Mouse (Mus musculus) lung, embryonic 15.5 days (tissue): ENCODE data around the gene Hmgcs2. TPM values are rescaled to one million over a fixed set of nuclear protein-coding genes. Genes with fewer than 3 reads are reported as not detected.

Experiments
- ATAC-seq: fragments of 200-750 bp; cut with Nextera tagmentation; 2 replicates; pipeline ENCODE4 v1.8.0; 2017; ENCODE audit warnings: moderate number of reproducible peaks, borderline replicate concordance; ENCODE audit not compliant: low FRiP score, low TSS enrichment; ENCODE audit errors: extremely low read depth
- H3K27ac ChIP-seq: fragments of 300-500 bp; sonication (generic); 2 replicates; pipeline ENCODE4 v1.5.1; 2015; ENCODE audit warnings: moderate library complexity, mild to moderate bottlenecking, inconsistent platforms
- H3K27me3 ChIP-seq: fragments of 300-500 bp; sonication (generic); 2 replicates; pipeline ENCODE4 v1.6.1; 2015; ENCODE audit warnings: inconsistent platforms
- H3K36me3 ChIP-seq: fragments of 300-500 bp; sonication (generic); 2 replicates; pipeline ENCODE4 v1.6.1; 2015; ENCODE audit warnings: inconsistent platforms
- H3K4me1 ChIP-seq: fragments of 300-500 bp; sonication (generic); 2 replicates; pipeline ENCODE4 v1.6.1; 2015; ENCODE audit warnings: inconsistent platforms
- H3K4me2 ChIP-seq: fragments of 300-500 bp; sonication (generic); 2 replicates; pipeline ENCODE4 v1.6.1; 2015; ENCODE audit warnings: inconsistent platforms, mild to moderate bottlenecking, moderate library complexity
- H3K4me3 ChIP-seq: fragments of 300-500 bp; sonication (generic); 2 replicates; pipeline ENCODE4 v1.5.1; 2015; ENCODE audit warnings: mild to moderate bottlenecking, inconsistent platforms
- H3K9ac ChIP-seq: fragments of 300-500 bp; sonication (generic); 2 replicates; pipeline ENCODE4 v1.6.1; 2015; ENCODE audit warnings: inconsistent platforms
- H3K9me3 ChIP-seq: fragments of 300-500 bp; sonication (generic); 2 replicates; pipeline ENCODE4 v1.6.1; 2016; ENCODE audit warnings: inconsistent platforms
- WGBS: fragments of 180-500 bp; shearing (Covaris S2); methylation state at CpG from one replicate; pipeline ENCODE4 v1.1.7; 2015; 5-methylcytosine and 5-hydroxymethylcytosine counted together
- polyA plus RNA-seq: library from polyadenylated mRNA; unstranded; fragments of >200 nt; fragmentation: Nextera tagmentation; extraction: Ambion mirVana; gene quantifications from 2 replicates; pipeline ENCODE4 v1.2.1, GENCODE M21; 2015

Hmgcs2 gene
- polyA plus RNA-seq, result 4.2 and 4.4 TPM in 2 replicates

DNA sequence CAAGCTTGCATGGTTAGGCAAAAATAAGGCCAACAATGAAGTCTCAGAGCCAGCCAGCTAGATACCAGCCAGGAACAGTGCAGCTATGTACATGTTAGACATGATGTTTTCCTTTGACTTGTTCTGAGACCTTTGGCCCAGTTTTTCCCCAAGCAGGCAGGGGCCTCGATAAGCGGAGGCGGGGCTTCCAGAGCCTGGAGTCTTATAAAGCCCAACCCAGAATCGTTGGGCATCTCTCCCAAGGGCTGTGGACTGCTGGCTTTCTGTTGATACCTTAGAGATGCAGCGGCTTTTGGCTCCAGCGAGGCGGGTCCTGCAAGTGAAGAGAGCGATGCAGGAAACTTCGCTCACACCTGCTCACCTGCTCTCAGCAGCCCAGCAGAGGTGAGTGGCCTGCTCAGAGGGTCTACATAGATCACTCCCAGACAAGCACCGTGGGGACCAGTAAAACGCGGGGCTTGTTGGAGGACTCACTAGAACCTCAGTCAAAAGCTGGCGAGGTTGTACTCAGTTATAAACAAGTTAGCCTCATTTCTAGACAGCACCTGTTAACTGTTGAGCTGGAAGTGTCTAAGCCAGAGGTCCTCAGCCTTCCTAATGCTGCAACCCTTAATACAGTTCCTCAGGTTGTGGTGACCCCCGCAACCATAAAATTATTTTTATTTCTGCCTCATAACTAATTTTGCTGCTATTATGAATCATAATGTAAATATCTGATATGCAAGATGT, at the start of gene Hmgcs2:
Hmgcs2 (plus strand) TSS at position 232 of the 729 bp plus-strand sequence.
- ATAC-seq, result peak; percentile 43; the same call in 1 of the 2 replicates
- Histone ChIP-seq H3K9me3 (no peaks in the 10 kb centered on the region), H3K4me3 (no peak within 1 kb of the TSS), H3K36me3 (no peaks in the 10 kb centered on the region), H3K4me2 (peak within 1 kb of the TSS; percentile 37; the same call in 1 of the 2 replicates), H3K27ac (no peak within 1 kb of the TSS), H3K4me1 (peaks cover 18% of the 10 kb centered on the region), H3K9ac (no peak within 1 kb of the TSS), H3K27me3 (no peaks in the 10 kb centered on the region)
- WGBS, result 49% methylated on average over 14 of the region's 14 CpGs

- no peak for ATAC-seq
- H3K27me3 ChIP-seq, result no peaks in the 10 kb centered on the region
Measured at GRCm38 (mm10) chr3:98233504-98233903, 46.7 kb upstream of the Hmgcs2 start.

DNA sequence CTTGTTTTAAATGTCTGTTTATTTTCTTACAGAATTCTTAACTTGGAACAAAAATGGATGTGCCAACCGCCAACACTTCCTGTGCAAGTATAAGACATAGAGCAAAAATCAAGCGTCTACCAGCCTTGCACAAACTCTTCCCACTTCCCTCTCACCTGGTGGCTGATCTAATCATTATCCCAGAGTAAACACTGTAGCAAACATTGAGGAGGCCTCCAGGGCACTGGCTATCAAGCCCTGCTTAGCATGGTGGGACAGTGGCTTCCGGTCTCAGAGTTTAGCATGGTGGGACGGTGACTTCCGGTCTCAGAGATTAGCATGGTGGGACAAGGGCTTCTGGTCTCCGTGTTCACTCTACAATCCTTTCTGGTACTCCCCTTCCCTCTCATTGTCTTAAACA, 44.0 kb upstream of the Hmgcs2 start:
- Histone ChIP-seq H3K27me3 (no peaks in the 10 kb centered on the region), H3K4me3 (no peak overlapping the region), H3K4me2 (no peak overlapping the region), H3K9ac (no peak overlapping the region), H3K27ac (no peak overlapping the region), H3K9me3 (no peaks in the 10 kb centered on the region), H3K36me3 (no peaks in the 10 kb centered on the region), H3K4me1 (no peaks in the 10 kb centered on the region)
- no peak for ATAC-seq
- 56% methylated on average over 6 of the region's 6 CpGs for WGBS

More at GRCm38 (mm10) chr3:98233504-98233903, 46.7 kb upstream of the Hmgcs2 start:
- no peaks in the 10 kb centered on the region for H3K36me3 ChIP-seq
- no peak overlapping the region for H3K9ac ChIP-seq
- no peak overlapping the region for H3K4me2 ChIP-seq
- H3K4me3 ChIP-seq, result no peak overlapping the region
- no peaks in the 10 kb centered on the region for H3K9me3 ChIP-seq
- no peaks in the 10 kb centered on the region; the same call in 1 of the 2 replicates for H3K4me1 ChIP-seq
- no peak overlapping the region for H3K27ac ChIP-seq

DNA sequence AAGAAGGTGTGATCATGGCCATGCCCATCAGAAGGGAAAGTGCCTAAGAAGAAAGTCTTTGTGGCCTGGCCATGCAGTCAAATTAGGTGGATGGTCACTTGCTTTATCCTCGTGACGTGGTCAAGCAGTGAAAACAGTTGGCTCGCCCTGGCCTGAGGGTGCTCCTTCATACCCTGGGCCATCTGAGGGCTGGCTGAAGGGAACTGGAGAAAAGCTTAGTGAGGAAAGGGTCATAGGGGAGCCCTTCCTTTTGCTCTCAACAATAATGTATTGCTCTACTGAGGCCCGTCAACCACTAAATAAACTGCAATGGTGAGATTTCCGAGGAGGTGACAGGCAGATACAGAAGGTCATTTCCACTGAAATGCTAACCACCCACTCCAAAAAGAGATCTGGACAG, 43.0 kb upstream of the Hmgcs2 start:
- H3K4me1 ChIP-seq, result no peaks in the 10 kb centered on the region
- no peak overlapping the region for H3K4me2 ChIP-seq
- H3K9ac ChIP-seq, result no peak overlapping the region
- H3K4me3 ChIP-seq, result no peak overlapping the region
- WGBS, result 72% methylated on average over 5 of the region's 5 CpGs
- no peak for ATAC-seq
- H3K27ac ChIP-seq, result no peak overlapping the region
- no peaks in the 10 kb centered on the region for H3K36me3 ChIP-seq
- H3K9me3 ChIP-seq, result no peaks in the 10 kb centered on the region
- H3K27me3 ChIP-seq, result no peaks in the 10 kb centered on the region

DNA sequence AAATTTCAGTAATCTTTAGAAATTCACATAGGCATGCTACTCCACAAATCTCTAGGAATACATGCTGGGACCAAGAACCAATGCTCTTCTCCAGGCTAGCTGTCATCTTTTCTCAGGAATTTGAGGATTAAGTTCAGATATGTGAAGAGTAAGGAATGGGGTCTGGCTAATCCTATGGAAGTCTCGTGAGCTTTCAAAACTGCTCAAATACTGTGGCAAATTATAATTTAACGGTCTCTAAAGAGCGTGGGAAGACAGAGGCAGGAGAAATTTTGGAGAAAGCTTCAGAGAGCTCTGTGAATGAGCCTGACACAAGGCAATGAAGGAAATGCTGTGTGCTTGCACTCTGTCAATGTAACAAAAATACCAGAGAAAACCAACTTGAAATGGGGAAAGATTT, 42.1 kb upstream of the Hmgcs2 start:
- Histone ChIP-seq H3K27ac (no peak overlapping the region), H3K4me1 (no peaks in the 10 kb centered on the region), H3K36me3 (no peaks in the 10 kb centered on the region), H3K4me2 (no peak overlapping the region), H3K9ac (no peak overlapping the region), H3K9me3 (no peaks in the 10 kb centered on the region), H3K27me3 (no peaks in the 10 kb centered on the region), H3K4me3 (no peak overlapping the region)
- ATAC-seq, result no peak
- WGBS, result 88% methylated on average over 3 of the region's 3 CpGs

GRCm38 (mm10) chr3:98242051-98242450, 38.2 kb upstream of the Hmgcs2 start:
- H3K9ac ChIP-seq, result no peak overlapping the region
- no peaks in the 10 kb centered on the region for H3K36me3 ChIP-seq
- no peaks in the 10 kb centered on the region for H3K9me3 ChIP-seq
- no peaks in the 10 kb centered on the region for H3K4me1 ChIP-seq
- no peak overlapping the region for H3K4me3 ChIP-seq
- no peak overlapping the region for H3K27ac ChIP-seq
- ATAC-seq, result no peak
- WGBS, result 64% methylated on average over 3 of the region's 3 CpGs
- no peaks in the 10 kb centered on the region for H3K27me3 ChIP-seq
- no peak overlapping the region for H3K4me2 ChIP-seq

DNA sequence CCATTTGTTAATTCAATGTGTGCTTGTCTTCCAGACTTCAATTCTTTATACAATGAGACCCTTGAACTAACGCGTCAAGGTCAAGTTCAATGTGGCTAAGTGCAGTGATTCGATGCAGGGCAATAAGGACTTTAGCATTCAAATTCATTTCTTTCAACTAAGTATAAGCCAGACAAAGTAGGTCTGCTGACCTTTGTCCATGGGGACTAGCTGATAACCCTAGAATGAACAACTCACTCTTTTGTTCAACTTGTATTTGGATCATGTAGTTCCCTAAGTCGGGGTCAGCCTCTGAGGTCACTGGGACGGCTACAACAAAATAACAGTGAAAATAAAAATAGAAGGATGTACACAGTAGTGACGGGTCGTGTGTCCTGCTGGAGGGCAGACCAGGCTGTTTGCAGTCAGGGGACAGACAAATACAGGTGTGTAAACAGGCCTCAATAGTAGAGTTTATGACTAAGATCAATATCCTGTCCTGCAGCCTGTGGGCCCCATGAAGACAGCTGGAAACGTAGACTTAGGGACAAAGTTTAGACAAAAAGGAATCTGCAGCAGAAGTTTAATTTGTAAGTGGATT, 37.7 kb upstream of the Hmgcs2 start:
- Histone ChIP-seq H3K4me1 (no peaks in the 10 kb centered on the region), H3K27ac (no peak overlapping the region), H3K36me3 (no peaks in the 10 kb centered on the region), H3K4me3 (no peak overlapping the region), H3K27me3 (no peaks in the 10 kb centered on the region), H3K9ac (no peak overlapping the region), H3K4me2 (no peak overlapping the region), H3K9me3 (no peaks in the 10 kb centered on the region)
- ATAC-seq, result no peak
- WGBS, result 51% methylated on average over 8 of the region's 8 CpGs

- Histone ChIP-seq H3K9ac (no peak overlapping the region), H3K27me3 (no peaks in the 10 kb centered on the region), H3K36me3 (no peaks in the 10 kb centered on the region), H3K27ac (no peak overlapping the region), H3K4me1 (no peaks in the 10 kb centered on the region), H3K4me3 (no peak overlapping the region), H3K9me3 (no peaks in the 10 kb centered on the region), H3K4me2 (peak overlapping the region; percentile 17; the same call in 1 of the 2 replicates)
- 10% methylated on average over 8 of the region's 8 CpGs for WGBS
- no peak for ATAC-seq
Measured at GRCm38 (mm10) chr3:98245892-98246291, 34.3 kb upstream of the Hmgcs2 start.

DNA sequence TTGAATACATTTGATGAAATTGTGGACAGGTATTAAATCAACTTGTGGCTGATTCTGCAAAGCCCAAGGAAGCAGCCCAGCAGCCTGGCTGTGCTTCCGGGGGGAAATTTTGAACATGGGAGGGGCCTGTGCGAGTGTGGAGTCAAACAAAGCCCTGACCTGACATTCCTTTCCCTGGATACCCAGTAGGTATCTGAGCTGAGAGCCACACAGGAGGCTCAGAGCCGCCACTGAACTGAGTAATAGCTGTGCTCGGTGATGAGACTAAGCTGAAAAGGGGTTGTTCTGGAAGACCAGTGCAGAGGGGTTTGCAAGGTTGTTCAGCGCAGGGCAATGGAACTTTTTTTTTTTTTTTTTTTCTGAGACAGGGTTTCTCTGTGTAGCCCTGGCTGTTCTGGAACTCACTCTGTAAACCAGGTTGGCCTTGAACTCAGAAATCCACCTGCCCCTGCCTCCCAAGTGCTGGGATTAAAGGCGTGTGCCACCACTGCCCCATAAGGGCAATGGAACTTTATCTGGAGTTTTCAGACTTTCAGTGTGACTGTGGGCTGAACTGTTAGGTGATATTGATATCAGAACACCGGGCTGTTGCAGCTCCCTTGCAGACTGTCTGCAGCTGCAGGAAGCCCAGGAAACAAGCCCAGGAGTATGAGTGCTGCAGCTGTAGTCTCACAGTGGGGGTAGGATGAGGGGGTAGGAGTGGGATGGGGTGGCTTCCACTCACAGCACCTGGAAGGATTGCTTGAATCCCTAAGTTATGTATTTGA, 33.1 kb upstream of the Hmgcs2 start:
- H3K4me3 ChIP-seq, result no peak overlapping the region
- WGBS, result 35% methylated on average over 7 of the region's 7 CpGs
- no peak for ATAC-seq
- H3K36me3 ChIP-seq, result no peaks in the 10 kb centered on the region
- H3K9me3 ChIP-seq, result no peaks in the 10 kb centered on the region
- no peak overlapping the region for H3K4me2 ChIP-seq
- H3K9ac ChIP-seq, result no peak overlapping the region
- H3K27ac ChIP-seq, result no peak overlapping the region
- H3K4me1 ChIP-seq, result no peaks in the 10 kb centered on the region
- H3K27me3 ChIP-seq, result no peaks in the 10 kb centered on the region

- no peak for ATAC-seq
- WGBS, result 75% methylated on average over 2 of the region's 2 CpGs
- Histone ChIP-seq H3K4me2 (no peak overlapping the region), H3K36me3 (no peaks in the 10 kb centered on the region), H3K27me3 (no peaks in the 10 kb centered on the region), H3K9me3 (no peaks in the 10 kb centered on the region), H3K27ac (no peak overlapping the region), H3K4me1 (no peaks in the 10 kb centered on the region), H3K4me3 (no peak overlapping the region), H3K9ac (no peak overlapping the region)
Measured at GRCm38 (mm10) chr3:98249378-98249777, 30.9 kb upstream of the Hmgcs2 start.

GRCm38 (mm10) chr3:98249833-98250448, 30.3 kb upstream of the Hmgcs2 start:
- no peak overlapping the region for H3K27ac ChIP-seq
- no peaks in the 10 kb centered on the region for H3K27me3 ChIP-seq
- H3K9me3 ChIP-seq, result no peaks in the 10 kb centered on the region
- no peaks in the 10 kb centered on the region for H3K36me3 ChIP-seq
- H3K4me3 ChIP-seq, result no peak overlapping the region
- WGBS, result 80% methylated on average over 11 of the region's 11 CpGs
- H3K4me1 ChIP-seq, result no peaks in the 10 kb centered on the region
- no peak for ATAC-seq
- H3K4me2 ChIP-seq, result no peak overlapping the region
- no peak overlapping the region for H3K9ac ChIP-seq

- no peaks in the 10 kb centered on the region for H3K4me1 ChIP-seq
Measured at GRCm38 (mm10) chr3:98254059-98254458, 26.2 kb upstream of the Hmgcs2 start.

More at GRCm38 (mm10) chr3:98254059-98254458, 26.2 kb upstream of the Hmgcs2 start:
- Histone ChIP-seq H3K27me3 (no peaks in the 10 kb centered on the region), H3K4me2 (no peak overlapping the region), H3K4me3 (no peak overlapping the region), H3K9ac (no peak overlapping the region), H3K9me3 (no peaks in the 10 kb centered on the region), H3K36me3 (no peaks in the 10 kb centered on the region), H3K27ac (no peak overlapping the region)
- no peak for ATAC-seq
- 94% methylated on average over 2 of the region's 3 CpGs for WGBS
